Mouse (Mus musculus) neural tube, embryonic 13.5 days (tissue): ENCODE results near the gene Phka2. TPM values are rescaled to one million over a fixed set of nuclear protein-coding genes. Genes with fewer than 3 reads are reported as not detected.

Source experiments
- ATAC-seq: fragments of 200-750 bp; cut with Nextera tagmentation; 2 replicates; pipeline ENCODE4 v1.8.0; 2017; ENCODE audit warnings: low read depth, mild to moderate bottlenecking, moderate TSS enrichment, moderate library complexity
- H3K27ac ChIP-seq: fragments of 300-500 bp; sonication (generic); replicated peaks from 2 replicates; pipeline ENCODE4 v1.5.1; 2015; ENCODE audit warnings: moderate library complexity, mild to moderate bottlenecking, inconsistent platforms
- H3K27me3 ChIP-seq: fragments of 300-500 bp; sonication (generic); 2 replicates; pipeline ENCODE4 v1.6.1; 2015; ENCODE audit warnings: mild to moderate bottlenecking, inconsistent platforms
- H3K36me3 ChIP-seq: fragments of 300-500 bp; sonication (generic); 2 replicates; pipeline ENCODE4 v1.6.1; 2015; ENCODE audit warnings: mild to moderate bottlenecking, inconsistent platforms
- H3K4me1 ChIP-seq: fragments of 300-500 bp; sonication (generic); replicated peaks from 2 replicates; pipeline ENCODE4 v1.6.1; 2015; ENCODE audit warnings: inconsistent platforms
- H3K4me2 ChIP-seq: fragments of 300-500 bp; sonication (generic); 2 replicates; pipeline ENCODE4 v1.6.1; 2015; ENCODE audit warnings: inconsistent platforms, mild to moderate bottlenecking, moderate library complexity
- H3K4me3 ChIP-seq: fragments of 300-500 bp; sonication (generic); 2 replicates; pipeline ENCODE4 v1.5.1; 2015; ENCODE audit warnings: mild to moderate bottlenecking, inconsistent platforms
- H3K9ac ChIP-seq: fragments of 300-500 bp; sonication (generic); 2 replicates; pipeline ENCODE4 v1.6.1; 2015; ENCODE audit warnings: moderate library complexity, mild to moderate bottlenecking, inconsistent platforms
- H3K9me3 ChIP-seq: fragments of 300-500 bp; sonication (generic); 2 replicates; pipeline ENCODE4 v1.6.1; 2016; ENCODE audit warnings: inconsistent platforms
- WGBS: fragments of 180-500 bp; shearing (Covaris S2); methylation state at CpG from one replicate; pipeline ENCODE4 v1.1.7; 2015; 5-methylcytosine and 5-hydroxymethylcytosine counted together
- polyA plus RNA-seq: library from polyadenylated mRNA; unstranded; fragments of >200 nt; fragmentation: Nextera tagmentation; extraction: Ambion mirVana; gene quantifications from 2 replicates; pipeline ENCODE4 v1.2.1, GENCODE M21; 2015

The Phka2 gene
- polyA plus RNA-seq, 1 experiment from 2014 or later = 12.6 TPM

GRCm38 (mm10) chrX:160542772-160543171 is 40.8 kb downstream of the Phka2 start:
- WGBS = 74% methylated on average over 2 of the region's 2 CpGs
- Histone ChIP-seq H3K4me3 (no peak overlapping the region), H3K4me1 (no peaks in the 10 kb centered on the region), H3K36me3 (peaks cover 5% of the 10 kb centered on the region; the same call in 1 of the 2 replicates), H3K27ac (no peak overlapping the region), H3K27me3 (0 out of 2 replicates have a peak, but pooled peaks cover 4% of the 10 kb centered on the region), H3K9me3 (no peaks in the 10 kb centered on the region), H3K9ac (no peak overlapping the region), H3K4me2 (no peak overlapping the region)
- no peak for ATAC-seq

GRCm38 (mm10) chrX:160548875-160549274 is 46.9 kb downstream of the Phka2 start:
- no peak overlapping the region for H3K27ac ChIP-seq
- WGBS = 83% methylated on average over 1 of the region's 1 CpGs
- no peak overlapping the region for H3K4me2 ChIP-seq
- H3K36me3 ChIP-seq = no peaks in the 10 kb centered on the region; the same call in 1 of the 2 replicates
- H3K4me3 ChIP-seq = no peak overlapping the region
- peaks cover 31% of the 10 kb centered on the region for H3K27me3 ChIP-seq
- no peak for ATAC-seq
- no peaks in the 10 kb centered on the region for H3K4me1 ChIP-seq
- no peaks in the 10 kb centered on the region for H3K9me3 ChIP-seq
- H3K9ac ChIP-seq = no peak overlapping the region

- Histone ChIP-seq H3K36me3 (no peaks in the 10 kb centered on the region; the same call in 1 of the 2 replicates), H3K4me1 (no peaks in the 10 kb centered on the region), H3K4me2 (no peak overlapping the region), H3K4me3 (no peak overlapping the region), H3K27ac (no peak overlapping the region), H3K9me3 (no peaks in the 10 kb centered on the region), H3K27me3 (peaks cover 57% of the 10 kb centered on the region), H3K9ac (no peak overlapping the region)
- no peak for ATAC-seq
- 57% methylated on average over 4 of the region's 4 CpGs for WGBS
These were observed 50.1 kb downstream of the Phka2 start for GRCm38 (mm10) chrX:160552066-160552465.

- Histone ChIP-seq H3K4me1 (no peaks in the 10 kb centered on the region), H3K4me3 (no peak overlapping the region), H3K9me3 (no peaks in the 10 kb centered on the region), H3K9ac (no peak overlapping the region), H3K27me3 (peaks cover 33% of the 10 kb centered on the region), H3K27ac (no peak overlapping the region), H3K36me3 (no peaks in the 10 kb centered on the region; the same call in 1 of the 2 replicates), H3K4me2 (no peak overlapping the region)
- no peak for ATAC-seq
- 73% methylated on average over 5 of the region's 5 CpGs for WGBS
These were observed 81.6 kb downstream of the Phka2 start for GRCm38 (mm10) chrX:160583589-160583988.

- Histone ChIP-seq H3K9ac (no peak overlapping the region), H3K27ac (no peak overlapping the region), H3K27me3 (peaks cover 31% of the 10 kb centered on the region), H3K4me3 (no peak overlapping the region), H3K4me1 (no peaks in the 10 kb centered on the region), H3K36me3 (no peaks in the 10 kb centered on the region), H3K9me3 (no peaks in the 10 kb centered on the region), H3K4me2 (no peak overlapping the region)
- ATAC-seq = no peak
- 87% methylated on average over 4 of the region's 4 CpGs for WGBS
These were observed 82.3 kb downstream of the Phka2 start for GRCm38 (mm10) chrX:160584148-160584838.

DNA sequence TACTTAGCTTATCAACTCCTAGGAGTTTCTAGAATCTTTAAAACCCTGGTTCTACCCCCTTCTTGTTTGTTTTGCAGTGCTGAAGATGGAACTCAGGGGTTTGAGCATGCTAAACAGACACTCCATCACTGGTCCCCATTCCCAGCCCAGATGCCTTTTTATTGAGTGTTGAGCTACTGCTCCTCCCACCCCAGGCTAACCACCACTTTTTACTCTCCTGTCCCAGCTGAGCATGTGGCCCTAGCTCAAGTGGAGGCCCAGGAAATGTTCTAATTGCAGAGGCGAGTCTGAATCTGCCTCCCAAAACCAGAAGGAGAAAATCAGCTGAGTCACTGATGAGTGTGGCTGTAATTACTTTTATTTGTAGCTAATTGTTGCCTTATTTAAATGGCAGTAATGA is 83.1 kb downstream of the Phka2 start:
- Histone ChIP-seq H3K27me3 (peaks cover 31% of the 10 kb centered on the region), H3K9me3 (no peaks in the 10 kb centered on the region), H3K4me1 (no peaks in the 10 kb centered on the region), H3K36me3 (no peaks in the 10 kb centered on the region), H3K4me2 (no peak overlapping the region), H3K27ac (no peak overlapping the region), H3K4me3 (no peak overlapping the region), H3K9ac (no peak overlapping the region)
- 57% methylated on average over 1 of the region's 1 CpGs for WGBS
- no peak for ATAC-seq

GRCm38 (mm10) chrX:160588523-160588922 is 86.6 kb downstream of the Phka2 start:
- Histone ChIP-seq H3K27me3 (peaks cover 34% of the 10 kb centered on the region), H3K27ac (no peak overlapping the region), H3K4me2 (no peak overlapping the region), H3K9me3 (no peaks in the 10 kb centered on the region), H3K36me3 (no peaks in the 10 kb centered on the region), H3K4me1 (no peaks in the 10 kb centered on the region), H3K9ac (no peak overlapping the region), H3K4me3 (no peak overlapping the region)
- WGBS = 87% methylated on average over 4 of the region's 4 CpGs
- no peak for ATAC-seq

DNA sequence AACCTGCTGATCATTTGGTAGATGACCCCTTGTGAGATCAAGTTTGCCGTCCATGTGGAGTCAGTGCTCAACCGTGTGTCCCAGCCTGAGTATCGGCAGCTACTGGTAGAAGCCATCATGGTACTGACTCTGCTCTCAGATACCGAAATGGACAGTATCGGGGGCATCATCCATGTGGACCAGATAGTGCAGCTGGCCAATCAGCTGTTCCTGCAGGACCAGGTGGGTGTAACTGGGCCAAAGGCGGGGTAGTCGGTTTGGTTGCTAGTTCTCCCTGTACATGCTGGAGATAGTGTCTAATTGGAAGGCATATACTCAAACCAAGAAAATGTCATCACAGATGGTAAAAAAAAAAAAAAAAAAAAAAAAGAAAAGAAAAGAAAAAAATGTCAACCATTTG is 88.2 kb downstream of the Phka2 start:
- no peak overlapping the region for H3K4me2 ChIP-seq
- H3K9ac ChIP-seq = no peak overlapping the region
- no peak overlapping the region for H3K4me3 ChIP-seq
- H3K9me3 ChIP-seq = no peaks in the 10 kb centered on the region
- WGBS = 95% methylated on average over 7 of the region's 7 CpGs
- no peak for ATAC-seq
- peaks cover 28% of the 10 kb centered on the region for H3K27me3 ChIP-seq
- H3K36me3 ChIP-seq = no peaks in the 10 kb centered on the region
- H3K27ac ChIP-seq = no peak overlapping the region
- no peaks in the 10 kb centered on the region for H3K4me1 ChIP-seq

DNA sequence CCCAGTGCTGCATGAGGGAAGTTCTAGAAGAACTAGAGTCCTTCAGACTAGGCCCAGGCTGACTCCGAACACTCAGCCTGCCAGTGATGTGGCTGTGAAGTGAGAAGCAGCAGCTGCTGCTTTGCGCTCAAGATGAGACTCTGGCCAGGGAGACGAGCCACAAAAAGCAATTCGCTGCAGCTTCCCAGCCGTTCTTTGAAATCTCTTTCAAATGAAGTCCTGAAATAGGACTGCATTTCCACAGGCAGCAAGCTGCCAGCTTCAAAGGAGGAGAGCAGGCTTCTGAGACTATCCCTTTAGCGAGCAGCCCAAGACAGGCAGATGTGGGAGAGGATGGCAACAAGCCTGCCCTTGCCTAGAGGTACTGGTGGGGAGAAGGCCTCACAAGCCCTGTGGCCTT is 91.0 kb downstream of the Phka2 start:
- 76% methylated on average over 6 of the region's 6 CpGs for WGBS
- no peak for ATAC-seq
- no peaks in the 10 kb centered on the region for H3K4me1 ChIP-seq
- H3K27ac ChIP-seq = no peak overlapping the region
- H3K4me3 ChIP-seq = no peak overlapping the region
- H3K9ac ChIP-seq = no peak overlapping the region
- no peak overlapping the region for H3K4me2 ChIP-seq
- no peaks in the 10 kb centered on the region for H3K9me3 ChIP-seq
- peaks cover 27% of the 10 kb centered on the region for H3K27me3 ChIP-seq
- H3K36me3 ChIP-seq = no peaks in the 10 kb centered on the region

- peak overlapping the region; percentile 76; the same call in 1 of the 2 replicates for H3K27ac ChIP-seq
- H3K9me3 ChIP-seq = no peaks in the 10 kb centered on the region
- peaks cover 16% of the 10 kb centered on the region; the same call in 1 of the 2 replicates for H3K4me1 ChIP-seq
- no peak overlapping the region for H3K4me2 ChIP-seq
- H3K4me3 ChIP-seq = no peak overlapping the region
- no peak for ATAC-seq
- H3K9ac ChIP-seq = no peak overlapping the region
- WGBS = 63% methylated on average over 2 of the region's 2 CpGs
- peaks cover 44% of the 10 kb centered on the region for H3K27me3 ChIP-seq
- no peaks in the 10 kb centered on the region for H3K36me3 ChIP-seq
These were observed 96.1 kb downstream of the Phka2 start for GRCm38 (mm10) chrX:160598055-160598454.

GRCm38 (mm10) chrX:160598562-160599458 is 96.8 kb downstream of the Phka2 start:
- no peaks in the 10 kb centered on the region for H3K36me3 ChIP-seq
- H3K27ac ChIP-seq = peak overlapping the region; percentile 76
- H3K9me3 ChIP-seq = no peaks in the 10 kb centered on the region
- H3K9ac ChIP-seq = no peak overlapping the region
- ATAC-seq = peak; percentile 90
- H3K4me2 ChIP-seq = no peak overlapping the region
- 44% methylated on average over 3 of the region's 3 CpGs for WGBS
- H3K27me3 ChIP-seq = peaks cover 47% of the 10 kb centered on the region
- no peak overlapping the region for H3K4me3 ChIP-seq
- H3K4me1 ChIP-seq = peaks cover 16% of the 10 kb centered on the region; the same call in 1 of the 2 replicates

DNA sequence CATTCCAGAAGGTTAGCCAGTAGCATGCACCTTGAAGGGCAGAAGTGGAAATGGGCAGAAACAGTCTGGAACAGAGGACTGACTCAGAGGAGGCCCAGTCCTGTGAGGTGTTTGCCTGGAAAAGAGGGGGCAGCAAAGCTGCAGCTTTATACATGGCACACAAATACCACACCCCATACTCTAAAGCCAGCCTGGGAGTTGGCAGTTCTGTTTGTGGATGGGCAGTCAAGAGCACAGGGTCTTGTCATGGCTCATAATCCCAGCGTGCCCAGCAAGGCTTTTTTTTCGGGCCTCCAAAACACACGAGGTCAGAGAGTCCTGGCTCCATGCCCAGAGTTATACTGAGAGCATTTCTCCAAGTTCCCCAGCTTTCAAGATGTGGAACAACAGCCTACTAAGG is 99.1 kb downstream of the Phka2 start:
- WGBS = 46% methylated on average over 3 of the region's 3 CpGs

More for the DNA sequence above, 99.1 kb downstream of the Phka2 start:
- peaks cover 16% of the 10 kb centered on the region; the same call in 1 of the 2 replicates for H3K4me1 ChIP-seq
- no peaks in the 10 kb centered on the region for H3K36me3 ChIP-seq
- H3K9ac ChIP-seq = no peak overlapping the region
- no peaks in the 10 kb centered on the region for H3K9me3 ChIP-seq
- no peak overlapping the region for H3K27ac ChIP-seq
- no peak overlapping the region for H3K4me2 ChIP-seq
- peaks cover 63% of the 10 kb centered on the region for H3K27me3 ChIP-seq
- no peak overlapping the region for H3K4me3 ChIP-seq
- no peak for ATAC-seq
